Mouse (Mus musculus) layer of hippocampus, adult 11-12 months (tissue): ENCODE measurements around the gene Srgap1.

Experiments
- DNase-seq: peaks from one replicate; pipeline ENCODE4 v3.0.0; 2022; ENCODE audit warnings: low spot score

Srgap1 gene

GRCm38 (mm10) chr10:121882461-121882860 lies 164.7 kb downstream of the Srgap1 start:
- DNase-seq = peak; percentile 43

GRCm38 (mm10) chr10:121878855-121879254 lies 168.3 kb downstream of the Srgap1 start:
- no peak for DNase-seq

GRCm38 (mm10) chr10:121877906-121878305 lies 169.2 kb downstream of the Srgap1 start:
- no peak for DNase-seq

- DNase-seq = no peak
Measured at GRCm38 (mm10) chr10:121873063-121873489, 174.0 kb downstream of the Srgap1 start.

GRCm38 (mm10) chr10:121869941-121870340 lies 177.2 kb downstream of the Srgap1 start:
- DNase-seq = no peak

GRCm38 (mm10) chr10:121868255-121868654 lies 178.9 kb downstream of the Srgap1 start:
- DNase-seq = no peak

- DNase-seq = no peak
Measured at GRCm38 (mm10) chr10:121865503-121866239, 181.4 kb downstream of the Srgap1 start.

- DNase-seq = no peak
Measured at GRCm38 (mm10) chr10:121860924-121861323, 186.2 kb downstream of the Srgap1 start.

- DNase-seq = no peak
Measured at GRCm38 (mm10) chr10:121859803-121860571, 187.1 kb downstream of the Srgap1 start.

GRCm38 (mm10) chr10:121858911-121859310 lies 188.2 kb downstream of the Srgap1 start:
- no peak for DNase-seq

GRCm38 (mm10) chr10:121858086-121858485 lies 189.0 kb downstream of the Srgap1 start:
- DNase-seq = no peak

GRCm38 (mm10) chr10:121855863-121856446 lies 191.2 kb downstream of the Srgap1 start:
- no peak for DNase-seq

GRCm38 (mm10) chr10:121853385-121853808 lies 193.7 kb downstream of the Srgap1 start:
- no peak for DNase-seq

GRCm38 (mm10) chr10:121849496-121849895 lies 197.6 kb downstream of the Srgap1 start:
- no peak for DNase-seq

GRCm38 (mm10) chr10:121845677-121846076 lies 201.4 kb downstream of the Srgap1 start:
- DNase-seq = peak; percentile 17

GRCm38 (mm10) chr10:121837166-121837898 lies 209.8 kb downstream of the Srgap1 start:
- no peak for DNase-seq

- DNase-seq = peak; percentile 58
Measured at GRCm38 (mm10) chr10:121836507-121837165, 210.5 kb downstream of the Srgap1 start.

- DNase-seq = no peak
Measured at GRCm38 (mm10) chr10:121833443-121833842, 213.7 kb downstream of the Srgap1 start.

- no peak for DNase-seq
Measured at GRCm38 (mm10) chr10:121830335-121831307, 216.5 kb downstream of the Srgap1 start.

GRCm38 (mm10) chr10:121829800-121830303 lies 217.3 kb downstream of the Srgap1 start:
- no peak for DNase-seq
